Mouse (Mus musculus) Patski (cell line): ENCODE data around the gene Agtrap. TPM values are rescaled to one million over a fixed set of nuclear protein-coding genes. Genes with fewer than 3 reads are reported as not detected.

ENCODE experiments used
- ATAC-seq: fragments of 100-300 bp; one replicate; pipeline ENCODE4 v1.8.0; 2021
- CTCF ChIA-PET: fragments of 350-600 bp; sonication (Branson Sonifier 250); formaldehyde crosslinking; loops from one replicate; lab custom pipeline; 2022; ENCODE audit warnings: inconsistent platforms; lab: Charles Lee
- POLR2A ChIA-PET: fragments of 350-600 bp; sonication (Branson Sonifier 250); formaldehyde crosslinking; loops from one replicate; lab custom pipeline; 2022; ENCODE audit warnings: antibody characterized with exemption, inconsistent platforms; lab: Charles Lee
- DNase-seq: peaks from one replicate; pipeline ENCODE4 v3.0.0-alpha.2; 2011; ENCODE audit warnings: low read depth, low spot score
- H3K27me3 ChIP-seq: fragments of 371-371 bp; one replicate; pipeline ENCODE4 v1.5.1; 2021
- CTCF ChIP-seq: fragments of 100-300 bp; IDR thresholded peaks from one replicate; pipeline ENCODE4 v1.5.1; 2021
- in situ Hi-C: fragments of 300-500 bp; cut with MboI; formaldehyde crosslinking; loops from 3 replicates; pipeline ENCODE4 v1.11.1; 2018; ENCODE audit warnings: low pct_unique_long_range_greater_than_20kb, mixed read lengths
- polyA plus RNA-seq: library from polyadenylated mRNA; unstranded; gene quantifications from one replicate; pipeline ENCODE4 v1.2.3, GENCODE M21; 2021

The Agtrap gene
- polyA plus RNA-seq, 1 experiment from 2014 or later, result 23.8 TPM

DNA sequence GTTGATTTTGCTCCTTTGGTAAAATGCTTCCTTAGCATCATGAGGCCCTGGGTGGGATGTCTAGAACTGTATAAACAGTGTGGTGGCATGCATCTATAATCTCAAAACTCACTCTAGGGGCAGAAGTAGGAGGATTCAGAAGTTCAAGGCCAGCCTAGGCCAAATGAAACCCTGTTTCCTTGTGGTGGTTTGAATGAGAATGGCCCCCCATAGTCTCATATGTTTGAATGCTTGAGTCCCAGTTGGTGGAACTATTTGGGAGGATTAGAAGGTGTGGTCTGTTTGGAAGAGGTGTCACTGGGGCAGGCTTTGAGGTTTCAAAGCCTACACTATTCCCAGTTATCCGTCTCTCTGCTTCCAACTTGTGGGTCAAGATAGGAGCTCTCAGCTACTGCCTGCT is 3.4 kb upstream of the Agtrap start:
- in situ Hi-C loops, result no loop called here
- ATAC-seq (no peak), DNase-seq (no peak)
- no peaks in the 10 kb centered on the region for H3K27me3 ChIP-seq
- ChIA-PET CTCF (no interaction called here), POLR2A (no interaction called here)
- TF ChIP-seq CTCF, result no peak

- no peaks in the 10 kb centered on the region for H3K27me3 ChIP-seq
- in situ Hi-C loops, result no loop called here
- ChIA-PET POLR2A (no interaction called here), CTCF (interaction anchor here (2.2 kb wide), 1 partner anchor 23 kb away, joined by 6 read pairs; no protein-coding TSS in a partner anchor)
- ATAC-seq (no peak), DNase-seq (no peak)
- no peak for TF ChIP-seq CTCF
Observed at GRCm38 (mm10) chr4:148089166-148089565, 1.3 kb upstream of the Agtrap start.

- CTCF ChIA-PET, result interaction anchor here (1.0 to 2.2 kb wide), 2 partner anchors 21 to 52 kb away, joined by 4 to 6 read pairs; no protein-coding TSS in a partner anchor
- DNase-seq, result no peak
Observed at GRCm38 (mm10) chr4:148087091-148087906, 532 bp downstream of the Agtrap start.

GRCm38 (mm10) chr4:148085907-148086305 is 1.9 kb downstream of the Agtrap start:
- TF ChIP-seq CTCF, result no peak
- H3K27me3 ChIP-seq, result no peaks in the 10 kb centered on the region
- ATAC-seq (no peak), DNase-seq (no peak)
- in situ Hi-C loops, result no loop called here
- POLR2A ChIA-PET, result no interaction called here
- CTCF ChIA-PET, result interaction anchor here (0.9 to 1.3 kb wide), 2 partner anchors 11 to 20 kb away, joined by 3 to 4 read pairs; no protein-coding TSS in a partner anchor

More at GRCm38 (mm10) chr4:148087091-148087906, 532 bp downstream of the Agtrap start:
- POLR2A ChIA-PET, result interaction anchor here (0.7 kb wide), 1 partner anchor 156 kb away, joined by 3 read pairs; no protein-coding TSS in a partner anchor
- peak; percentile 45 for ATAC-seq
- H3K27me3 ChIP-seq, result no peaks in the 10 kb centered on the region
- TF ChIP-seq CTCF, result no peak
- in situ Hi-C loops, result no loop called here

- H3K27me3 ChIP-seq, result no peaks in the 10 kb centered on the region
- POLR2A ChIA-PET, result no interaction called here
- DNase-seq (no peak), ATAC-seq (no peak)
- TF ChIP-seq CTCF, result no peak
- in situ Hi-C loops, result no loop called here
- CTCF ChIA-PET, result interaction anchor here (0.9 to 1.3 kb wide), 2 partner anchors 10 to 19 kb away, joined by 3 to 4 read pairs; no protein-coding TSS in a partner anchor
Observed at GRCm38 (mm10) chr4:148085131-148085906, 2.5 kb downstream of the Agtrap start.

GRCm38 (mm10) chr4:148084261-148084714 is 3.5 kb downstream of the Agtrap start:
- in situ Hi-C loops, result loop anchor here (5.0 kb wide), 1 partner anchor 122 kb away; no protein-coding TSS in a partner anchor
- CTCF ChIA-PET, result no interaction called here
- ATAC-seq (no peak), DNase-seq (no peak)
- POLR2A ChIA-PET, result no interaction called here
- TF ChIP-seq CTCF, result no peak
- H3K27me3 ChIP-seq, result no peaks in the 10 kb centered on the region

DNA sequence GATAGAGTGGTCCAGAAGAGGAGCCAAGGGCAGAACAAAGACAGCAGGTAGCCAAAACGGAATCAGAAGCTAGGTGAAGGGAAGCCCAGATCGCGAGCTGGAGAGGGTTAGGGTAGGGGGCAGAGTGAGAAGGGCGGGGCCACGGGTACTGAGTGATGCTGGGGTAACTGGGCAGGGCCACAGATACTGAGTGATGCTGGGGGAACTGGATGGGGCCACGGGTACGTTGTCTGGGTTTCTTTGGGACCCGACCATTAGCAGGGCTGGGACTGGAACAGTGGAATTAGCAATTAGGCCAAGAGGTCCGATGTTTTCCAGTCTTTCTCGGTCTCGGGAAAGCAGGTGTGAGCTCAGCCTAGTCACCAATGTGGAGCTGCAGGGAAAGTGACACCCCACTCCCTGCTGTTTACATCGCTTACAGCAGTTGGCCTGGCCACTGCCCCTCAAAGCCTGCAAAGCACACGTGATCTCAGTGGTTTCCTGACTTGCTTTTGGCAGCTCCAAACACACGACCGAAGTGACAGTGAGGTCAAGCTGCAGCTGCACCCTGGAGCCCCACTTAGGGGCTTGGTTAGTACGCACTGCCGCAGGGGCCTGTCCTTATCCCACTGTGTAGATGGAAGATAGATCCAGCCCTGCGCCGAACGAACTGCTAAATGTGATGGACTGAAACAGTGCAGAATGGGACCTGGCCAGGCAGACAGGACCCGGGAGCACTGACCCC is 4.5 kb downstream of the Agtrap start:
- DNase-seq, result no peak
- in situ Hi-C loops, result loop anchor here (5.0 kb wide), 1 partner anchor 121 kb away; no protein-coding TSS in a partner anchor
- ATAC-seq, result no peak
- CTCF ChIA-PET, result interaction anchor here (1.8 to 1.9 kb wide), 3 partner anchors 11 to 17 kb away, joined by 5 to 9 read pairs (median 7); no protein-coding TSS in a partner anchor
- POLR2A ChIA-PET, result no interaction called here
- H3K27me3 ChIP-seq, result no peaks in the 10 kb centered on the region
- no peak for TF ChIP-seq CTCF

- no peak for DNase-seq
- no peak for ATAC-seq
- no peak for TF ChIP-seq CTCF
- no peaks in the 10 kb centered on the region for H3K27me3 ChIP-seq
- in situ Hi-C loops, result loop anchor here (5.0 kb wide), 1 partner anchor 120 kb away; no protein-coding TSS in a partner anchor
- CTCF ChIA-PET, result interaction anchor here (1.8 to 1.9 kb wide), 3 partner anchors 10 to 16 kb away, joined by 5 to 9 read pairs (median 7); no protein-coding TSS in a partner anchor
- POLR2A ChIA-PET, result no interaction called here
Observed at GRCm38 (mm10) chr4:148082257-148083044, 5.4 kb downstream of the Agtrap start.

GRCm38 (mm10) chr4:148081201-148081600 is 6.6 kb downstream of the Agtrap start:
- ChIA-PET CTCF (interaction anchor here (1.9 kb wide), 1 partner anchor 11 kb away, joined by 5 read pairs; no protein-coding TSS in a partner anchor), POLR2A (interaction anchor here (0.7 kb wide), 1 partner anchor 10 kb away, joined by 3 read pairs; no protein-coding TSS in a partner anchor)
- DNase-seq (no peak), ATAC-seq (no peak)
- in situ Hi-C loops, result loop anchor here (5.0 kb wide), 1 partner anchor 119 kb away; no protein-coding TSS in a partner anchor
- no peak for TF ChIP-seq CTCF
- no peaks in the 10 kb centered on the region for H3K27me3 ChIP-seq
